In the genomic region with DNA sequence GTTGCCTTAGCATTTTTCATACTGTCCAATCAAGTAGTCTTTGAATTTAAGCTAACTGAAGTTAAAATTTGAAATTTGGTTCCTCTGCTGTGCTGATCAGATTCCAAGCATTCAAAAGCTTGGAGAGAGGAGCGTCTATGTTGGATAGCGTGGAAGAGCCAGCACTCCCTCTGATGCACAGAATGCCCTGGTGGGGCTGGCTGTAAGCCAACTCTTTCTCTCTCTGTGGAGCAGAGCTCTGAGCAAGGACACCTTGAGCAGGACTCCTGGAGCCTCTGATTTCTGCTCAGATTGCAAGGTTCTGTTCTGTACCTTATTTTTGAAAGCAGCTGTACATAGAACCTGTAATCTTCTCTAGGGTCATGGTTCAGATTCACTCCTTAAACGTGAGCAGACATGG, we compare ENCODE assay signal across 9 mouse cellular contexts. TPM values are rescaled to one million over a fixed set of nuclear protein-coding genes. Genes with fewer than 3 reads are reported as not detected.
A peak's percentile ranks its signal among the peaks of the same experiment; 100 is the strongest.
DNase-seq lines count a peak whose midpoint lies in the region; ATAC-seq lines count a peak whose summit lies in the region.
"Had no signal": no experiment of that assay in that cellular context is flagged by ENCODE, and none has a peak within 500 bp of the region (broad histone marks: within the 10 kb centered on the region; RNA-seq: fewer than 3 reads in every experiment).

No protein-coding gene starts in this region.

- H3K27me3 ChIP-seq in hindbrain, embryonic 14.5 days (ENCODE audit: control insufficient read depth, insufficient read depth, low read length) = no peaks in the 10 kb centered on the region
- no peaks in the 10 kb centered on the region for H3K27me3 ChIP-seq in hindbrain, embryonic 16.5 days (replicated peaks; ENCODE audit: control insufficient read depth, insufficient read depth, low read length)

- no peak overlapping the region for H3K4me3 ChIP-seq in hindbrain, embryonic 14.5 days (replicated peaks; ENCODE audit: low read length)
- H3K4me3 ChIP-seq in hindbrain, embryonic 16.5 days (ENCODE audit: low read length) = no peak overlapping the region

- H3K4me1 ChIP-seq in hindbrain, embryonic 14.5 days (replicated peaks; ENCODE audit: control insufficient read depth, insufficient read depth, low read length) = no peaks in the 10 kb centered on the region
- no peaks in the 10 kb centered on the region for H3K4me1 ChIP-seq in hindbrain, embryonic 16.5 days (ENCODE audit: control insufficient read depth, insufficient read depth, low read depth, low read length)

- no peak overlapping the region for H3K27ac ChIP-seq in hindbrain, embryonic 14.5 days
- no peak overlapping the region for H3K27ac ChIP-seq in hindbrain, embryonic 16.5 days (ENCODE audit: low read depth, low read length)
- H3K27ac ChIP-seq: macrophage had no signal

- H3K36me3 ChIP-seq in hindbrain, embryonic 14.5 days (replicated peaks; ENCODE audit: control insufficient read depth, insufficient read depth) = no peaks in the 10 kb centered on the region
- H3K36me3 ChIP-seq in hindbrain, embryonic 16.5 days (ENCODE audit: control insufficient read depth, insufficient read depth, low read length) = no peaks in the 10 kb centered on the region

- no peaks in the 10 kb centered on the region for H3K9me3 ChIP-seq in hindbrain, embryonic 14.5 days (ENCODE audit: control insufficient read depth, low read length)
- no peaks in the 10 kb centered on the region for H3K9me3 ChIP-seq in hindbrain, embryonic 16.5 days (ENCODE audit: control insufficient read depth, low read length)

- intact Hi-C loops in left cerebral cortex, postnatal 14 days (cut with DNase I) = no loop called here

- no peak for ATAC-seq in hindbrain, embryonic 14.5 days (ENCODE audit: low FRiP score)
- no peak for ATAC-seq in hindbrain, embryonic 16.5 days
- no peak for ATAC-seq in CD4-positive, CD25-positive, alpha-beta regulatory T cell, adult 4 months

- WGBS in hindbrain, embryonic 14.5 days = 58% methylated on average over 3 of the region's 3 CpGs
- WGBS in hindbrain, embryonic 16.5 days = 38% methylated on average over 3 of the region's 3 CpGs

- no peak overlapping the region for H3K4me2 ChIP-seq in hindbrain, embryonic 14.5 days (replicated peaks)
- H3K4me2 ChIP-seq in hindbrain, embryonic 16.5 days (ENCODE audit: low read length) = no peak overlapping the region

- peak; percentile 32 for DNase-seq in hindbrain, embryonic 14.5 days (ENCODE audit: low spot score)
- DNase-seq in 3T3-L1 (ENCODE audit: low read depth, low spot score) = peak; percentile 28
- DNase-seq in adrenal gland, adult 18-20 months (ENCODE audit: low spot score in 2 of 2) = peak; percentile 29 to 52
- DNase-seq in heart, adult 9 months (ENCODE audit: low spot score in 2 of 2) = peak; percentile 9 to 19
- no peak for DNase-seq in left cerebral cortex, postnatal 14 days (ENCODE audit: low spot score in 2 of 2)
- no peak for DNase-seq in neural tube, embryonic 10.5 days (ENCODE audit: extremely low spot score, low spot score)

- no peak overlapping the region for H3K9ac ChIP-seq in hindbrain, embryonic 14.5 days
- no peak overlapping the region for H3K9ac ChIP-seq in hindbrain, embryonic 16.5 days (ENCODE audit: low read depth, low read length)

RNA-seq across cellular contexts. Expression of a gene that starts 16.8 kb away (rescaled TPM):
- 37.8 and 40.2 TPM in 2 replicates for polyA plus RNA-seq in hindbrain, embryonic 14.5 days (2014; fragmentation: Nextera tagmentation; extraction: Ambion mirVana)
- 33.8 and 37.4 TPM in 2 replicates for polyA plus RNA-seq in hindbrain, embryonic 16.5 days (2015; fragmentation: Nextera tagmentation; extraction: Ambion mirVana)
- 10 to 100 TPM; 80.9 to 81.2 TPM for total RNA-seq in adrenal gland, adult 18-20 months (2021)
- polyA plus RNA-seq in CD4-positive, CD25-positive, alpha-beta regulatory T cell, adult 4 months (2017; shearing (Covaris generic)) = 10 to 100 TPM; 65.7 to 69.5 TPM
- 10 to 100 TPM; 28.8 to 29.9 TPM for total RNA-seq in left cerebral cortex, postnatal 14 days (2021)

RNA-seq across cellular contexts. Expression of a gene that starts 58.7 kb away (rescaled TPM):
- 10.2 and 11.4 TPM in 2 replicates for polyA plus RNA-seq in hindbrain, embryonic 14.5 days (2014; fragmentation: Nextera tagmentation; extraction: Ambion mirVana)
- 9.8 and 11.6 TPM in 2 replicates for polyA plus RNA-seq in hindbrain, embryonic 16.5 days (2015; fragmentation: Nextera tagmentation; extraction: Ambion mirVana)
- total RNA-seq in adrenal gland, adult 18-20 months (2021) = 1 to 10 TPM; 8.1 to 8.2 TPM
- polyA plus RNA-seq in CD4-positive, CD25-positive, alpha-beta regulatory T cell, adult 4 months (2017; shearing (Covaris generic)) = 10 to 100 TPM; 11.6 to 16.3 TPM
- total RNA-seq in left cerebral cortex, postnatal 14 days (2021) = 10 to 100 TPM; 11.9 to 12.4 TPM

Comparison
In these comparisons a context has a peak if more than half of its experiments do, and no peak if none do; other contexts are left out.
1. DNase-seq: peak in hindbrain, embryonic 14.5 days (single experiment), 3T3-L1 (single experiment), adrenal gland, adult 18-20 months (2 of 2) and heart, adult 9 months (2 of 2); none in left cerebral cortex, postnatal 14 days (0 of 2) and neural tube, embryonic 10.5 days (single experiment).